Mouse (Mus musculus) myocyte (in vitro differentiated cells): Measurements from ENCODE around the gene Dvl2.

Experiments used
- E2F4 ChIP-seq: IDR thresholded peaks from one replicate; pipeline ENCODE4 v1.6.1; 2011; ENCODE audit warnings: mild to moderate bottlenecking, control low read depth, moderate library complexity; ENCODE audit not compliant: insufficient read depth
- MAX ChIP-seq: IDR thresholded peaks from one replicate; pipeline ENCODE4 v1.6.1; 2011; ENCODE audit warnings: low read depth, mild to moderate bottlenecking, control low read depth
- MYOG ChIP-seq, 3 experiments: IDR thresholded peaks; one replicate each; pipeline ENCODE4 v1.6.1; 2011; ENCODE audit warnings: control low read depth in 2 of 3, low read depth in 2 of 3, mild to moderate bottlenecking in 2 of 3; ENCODE audit not compliant: insufficient read length in 2 of 3, control insufficient read depth in 1 of 3, insufficient read depth in 1 of 3
- POLR2A ChIP-seq: IDR thresholded peaks from one replicate; pipeline ENCODE4 v1.6.1; 2011; ENCODE audit warnings: low read depth, mild to moderate bottlenecking, control low read depth, moderate library complexity; ENCODE audit not compliant: insufficient read length
- POLR2AphosphoS2 ChIP-seq: IDR thresholded peaks from one replicate; pipeline ENCODE4 v1.6.1; 2011; ENCODE audit warnings: low read depth, control low read depth; ENCODE audit not compliant: insufficient read length
- TCF12 ChIP-seq: IDR thresholded peaks from one replicate; pipeline ENCODE4 v1.6.1; 2011; ENCODE audit warnings: mild to moderate bottlenecking, control low read depth; ENCODE audit not compliant: poor library complexity, insufficient read depth, severe bottlenecking
- USF1 ChIP-seq: IDR thresholded peaks from one replicate; pipeline ENCODE4 v1.6.1; 2011; ENCODE audit warnings: low read depth, mild to moderate bottlenecking, control low read depth, moderate library complexity

DNA sequence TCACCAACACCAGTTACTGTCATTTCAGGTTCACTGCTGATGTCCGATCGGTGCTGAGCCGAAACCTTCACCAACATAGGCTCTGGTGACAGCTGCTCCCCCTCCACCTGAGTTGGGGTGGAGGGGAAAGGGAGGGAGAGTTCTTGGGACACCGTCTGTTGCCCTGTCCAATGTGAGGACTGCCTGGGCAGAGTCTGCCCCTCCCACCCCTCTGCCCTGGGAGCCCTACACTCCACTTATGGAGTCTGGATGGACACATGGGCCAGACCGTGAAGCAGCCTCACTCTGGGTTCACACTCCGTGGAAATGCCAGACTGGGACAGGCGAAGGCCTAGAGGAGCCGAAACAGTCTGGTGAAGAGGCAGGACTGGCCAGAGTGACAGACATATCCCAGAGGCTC, 10.4 kb upstream of the Dvl2 start:
- TF ChIP-seq USF1 (no peak), POLR2AphosphoS2 (no peak), POLR2A (no peak), E2F4 (no peak), TCF12 (no peak), MYOG (IDR thresholded peaks at IDR 0.05; ENCODE audit: control insufficient read depth in 1 of 3, insufficient read depth in 1 of 3, insufficient read length in 2 of 3, low read depth in 2 of 3) (no peak), MAX (no peak)
